Mouse (Mus musculus): Measurements from ENCODE around the gene Zfp536. TPM values are rescaled to one million over a fixed set of nuclear protein-coding genes. Genes with fewer than 3 reads are reported as not detected.
A peak's percentile ranks its signal among the peaks of the same experiment; 100 is the strongest.

Gene Zfp536
- polyA plus RNA-seq, 1 experiment = 8.7 TPM

DNA sequence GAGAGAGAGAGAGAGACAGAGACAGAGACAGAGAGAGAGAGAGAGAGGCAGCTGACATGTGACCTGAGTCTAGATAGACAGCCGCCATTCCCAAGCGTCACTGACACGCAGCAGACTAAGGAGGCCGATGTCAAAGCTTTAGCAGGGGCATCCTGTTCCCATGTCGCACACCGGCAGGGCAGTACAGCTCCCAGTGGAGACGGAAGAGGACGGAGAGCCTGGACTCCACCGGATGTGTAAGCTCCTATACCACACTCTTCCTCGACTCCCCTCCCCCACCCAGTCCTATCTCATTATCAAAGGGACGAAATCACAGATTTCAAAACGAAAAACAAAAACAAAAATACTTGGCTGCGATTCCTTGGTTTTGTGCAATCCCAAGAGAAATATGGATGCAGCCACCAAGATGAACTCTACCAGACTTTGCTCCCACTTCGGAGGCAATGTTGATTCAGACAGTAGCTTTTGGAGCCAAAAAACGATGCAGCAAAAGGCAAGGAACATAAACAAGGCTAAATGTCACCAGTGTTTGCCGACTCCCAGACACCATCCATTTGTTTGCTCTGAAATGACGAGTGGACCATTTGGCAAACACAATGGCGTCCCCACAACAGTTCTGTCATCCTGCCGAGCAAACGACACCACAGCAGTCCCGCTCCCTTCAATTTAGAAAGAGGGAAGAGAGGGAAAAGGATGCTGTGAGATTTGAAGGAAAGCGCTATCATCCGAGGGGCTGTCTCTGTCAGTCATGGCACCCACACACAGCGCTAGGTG, 299.9 kb downstream of the Zfp536 start:
- no peak for DNase-seq (ENCODE audit: low spot score)

DNA sequence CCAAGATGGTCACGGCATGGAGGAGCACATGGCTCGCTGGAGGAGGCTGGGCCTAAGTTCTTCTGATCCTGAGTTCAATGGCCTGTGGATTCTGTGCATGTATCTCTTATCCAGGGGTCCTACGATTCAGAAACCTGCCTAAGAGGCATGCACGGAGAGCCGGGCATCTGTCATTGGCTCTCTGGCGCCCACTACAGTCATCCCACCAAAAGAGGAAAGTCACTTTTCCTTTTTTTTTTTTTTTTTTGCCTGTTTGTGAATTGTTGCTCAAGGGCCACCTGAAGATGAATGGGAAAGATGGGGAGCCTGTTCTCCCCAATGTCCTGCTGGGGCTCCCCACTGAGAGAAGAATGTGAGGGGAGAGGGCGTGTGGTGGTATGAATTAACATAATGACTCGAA, 301.7 kb downstream of the Zfp536 start:
- DNase-seq (ENCODE audit: low spot score) = no peak

DNA sequence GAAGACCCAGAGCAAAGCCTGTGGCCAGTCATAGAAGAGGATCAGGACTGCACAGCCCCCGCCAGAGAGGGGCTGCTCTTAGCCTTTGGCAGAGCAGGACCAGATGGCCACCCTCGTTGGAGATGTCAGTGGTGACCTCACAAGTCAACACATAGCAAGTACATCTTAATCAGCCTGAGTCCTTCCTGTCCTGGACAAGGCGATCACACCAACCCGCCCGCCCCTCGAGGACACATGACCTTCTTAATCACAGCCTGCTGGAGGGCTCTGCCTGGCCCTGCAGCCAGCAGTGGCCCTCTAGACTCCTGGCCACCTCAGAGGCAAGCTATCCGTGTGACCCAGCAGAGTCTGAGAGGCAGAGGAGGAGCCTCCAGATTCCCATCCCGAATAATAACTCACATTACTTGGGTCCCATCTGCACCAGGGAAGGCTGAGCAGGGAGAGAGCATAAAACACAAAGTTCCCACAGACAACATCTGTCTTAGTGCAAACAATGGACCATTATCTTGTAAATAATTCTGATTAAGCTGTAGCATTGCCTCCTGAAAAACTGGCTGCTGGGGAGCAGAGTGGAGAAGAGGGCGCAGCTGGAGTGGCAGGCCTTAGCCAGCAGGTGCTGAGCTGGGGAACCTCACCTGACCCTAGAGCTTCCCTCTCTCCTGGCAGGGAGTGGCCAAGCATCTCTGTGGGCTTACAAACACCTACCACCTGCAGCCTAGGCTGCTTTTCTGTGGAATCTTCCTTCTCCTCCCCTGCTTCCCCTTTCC, 306.8 kb downstream of the Zfp536 start:
- DNase-seq (ENCODE audit: low spot score) = no peak

DNA sequence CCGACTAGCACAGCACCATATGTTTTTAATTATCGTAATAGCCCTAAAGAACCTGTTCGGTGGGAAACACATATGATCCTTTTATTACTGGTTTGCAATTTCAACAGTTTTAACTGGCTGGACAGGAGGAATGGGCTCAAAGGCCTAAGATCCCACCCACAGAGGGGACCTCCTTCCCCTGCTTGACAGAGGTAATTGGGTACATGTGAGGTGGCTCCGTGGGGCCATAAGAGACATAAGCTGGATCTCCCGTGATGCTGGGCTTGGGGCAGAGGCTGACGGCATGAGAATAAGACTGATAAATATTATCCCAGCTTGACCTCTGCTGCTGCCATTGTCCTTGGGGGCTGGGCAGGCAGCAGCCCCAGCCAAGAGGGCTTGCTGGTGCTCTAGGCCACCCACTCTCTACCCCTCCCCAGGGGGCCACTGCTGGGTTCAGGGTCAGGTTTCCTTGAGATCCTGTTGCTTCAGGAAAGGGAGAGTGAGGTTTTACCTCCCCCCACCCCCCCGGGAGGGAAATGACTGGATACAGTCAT, 309.2 kb downstream of the Zfp536 start:
- DNase-seq (ENCODE audit: low spot score) = no peak

DNA sequence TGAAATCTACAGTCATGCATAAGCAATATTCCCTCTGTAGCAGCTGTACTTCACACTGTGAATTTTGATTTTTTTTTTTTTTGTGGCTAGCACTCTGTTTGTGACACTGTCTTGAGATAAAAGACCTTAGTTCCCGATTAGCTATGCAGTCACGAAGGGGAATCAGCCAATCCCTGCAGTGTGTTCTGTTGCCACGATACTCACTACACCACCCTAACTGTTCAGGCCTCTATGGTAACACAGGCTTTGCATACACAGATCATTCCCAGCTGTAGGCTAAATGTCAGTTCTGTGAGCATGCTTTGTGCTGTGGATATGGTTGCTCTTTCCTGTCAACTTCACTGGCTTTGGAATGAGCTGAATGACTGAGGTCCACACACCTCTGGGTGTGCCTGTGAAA, 325.9 kb downstream of the Zfp536 start:
- no peak for DNase-seq (ENCODE audit: low spot score)

DNA sequence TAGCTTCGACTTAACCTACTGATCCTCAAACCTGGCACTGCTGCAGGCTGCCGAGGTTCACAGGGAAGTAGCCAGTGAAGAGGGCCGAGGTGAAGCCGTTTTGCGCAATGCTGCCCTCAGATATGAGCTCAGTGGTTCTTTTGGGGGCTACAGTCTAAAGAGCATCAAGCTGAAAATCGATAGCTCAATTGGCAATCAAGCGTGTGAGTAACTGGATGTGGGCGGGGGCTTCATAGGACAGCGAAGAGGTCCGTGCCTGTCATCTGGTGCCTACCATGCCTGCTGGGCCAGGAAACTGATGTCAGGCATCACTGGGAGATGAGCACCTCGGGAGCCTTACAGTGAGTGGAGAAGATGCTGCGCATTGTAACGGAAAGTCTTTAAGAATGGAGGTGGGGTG, 333.5 kb downstream of the Zfp536 start:
- DNase-seq (ENCODE audit: low spot score) = peak; percentile 10

DNA sequence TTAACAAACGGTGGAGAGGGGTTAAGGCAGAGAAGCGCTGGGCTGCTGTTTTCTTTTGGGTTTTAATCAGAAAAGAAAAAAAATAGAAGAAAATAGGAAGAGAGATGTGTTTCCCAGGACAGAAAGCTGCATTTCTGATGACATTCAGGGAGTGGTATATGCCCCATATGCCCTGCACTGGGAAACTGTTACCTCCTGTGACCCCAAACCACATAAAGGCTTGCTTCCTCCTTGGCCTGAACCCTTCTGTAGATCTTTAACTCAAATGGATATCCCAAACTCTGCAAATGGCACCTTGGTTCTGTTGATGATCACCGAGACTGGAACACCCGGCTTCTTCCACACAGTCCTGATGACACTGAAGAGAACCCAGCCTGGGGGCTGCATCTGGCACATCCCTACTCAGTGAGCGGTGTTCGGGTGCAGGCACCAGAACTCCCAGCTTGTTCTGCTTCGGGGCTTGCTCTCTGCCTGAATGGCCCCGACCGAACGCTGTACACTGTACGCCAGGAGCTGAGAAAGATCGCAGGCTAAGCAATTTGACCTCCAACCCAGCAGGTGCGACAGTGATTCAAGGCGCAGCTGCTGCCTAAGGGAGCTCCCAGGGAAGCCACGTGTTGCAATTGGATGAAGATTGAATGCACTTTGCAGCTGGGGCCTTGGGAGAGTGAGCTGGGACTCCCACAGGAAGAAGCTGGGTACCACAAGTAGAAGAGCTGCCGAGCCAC, 334.2 kb downstream of the Zfp536 start:
- DNase-seq (ENCODE audit: low spot score) = peak; percentile 13

DNA sequence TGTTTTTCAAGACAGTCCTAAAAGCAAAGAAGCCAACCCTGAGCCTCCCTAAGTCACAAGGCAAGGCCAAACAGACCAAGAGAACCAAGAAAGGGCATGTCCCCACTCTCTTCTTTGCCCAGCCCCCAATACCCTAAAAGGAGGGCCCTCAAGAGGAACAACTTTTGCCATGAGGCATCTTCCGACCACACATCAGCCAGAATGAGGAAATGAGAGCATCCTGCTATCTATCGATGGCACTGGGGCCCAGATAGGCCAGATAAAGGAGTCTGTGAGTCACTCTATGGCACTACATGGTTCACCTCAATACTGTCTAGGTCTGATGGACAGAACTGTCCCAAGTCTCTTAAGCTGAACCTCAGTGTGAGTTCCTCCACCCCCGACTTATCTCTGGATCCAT, 335.6 kb downstream of the Zfp536 start:
- peak; percentile 13 for DNase-seq (ENCODE audit: low spot score)

DNA sequence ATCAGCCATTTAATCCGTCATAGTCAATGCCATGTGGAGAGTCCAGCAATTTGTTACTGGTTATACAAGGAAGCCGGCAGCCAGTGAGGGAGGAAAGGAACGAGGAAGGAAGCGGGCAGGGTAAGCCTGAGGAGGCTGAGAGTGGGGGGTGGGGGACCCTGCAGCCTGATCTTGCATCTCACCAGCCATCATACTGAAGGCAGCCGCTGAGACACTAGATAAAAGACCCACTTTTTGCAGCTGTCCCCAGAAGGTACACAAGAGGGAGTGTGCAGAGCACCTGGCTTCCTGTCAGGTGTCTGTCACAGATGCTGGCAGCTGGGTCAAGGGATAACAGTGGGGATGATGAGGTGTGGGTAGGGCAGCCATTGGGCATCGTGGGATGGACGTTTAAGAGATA, 340.3 kb downstream of the Zfp536 start:
- DNase-seq (ENCODE audit: low spot score) = no peak

DNA sequence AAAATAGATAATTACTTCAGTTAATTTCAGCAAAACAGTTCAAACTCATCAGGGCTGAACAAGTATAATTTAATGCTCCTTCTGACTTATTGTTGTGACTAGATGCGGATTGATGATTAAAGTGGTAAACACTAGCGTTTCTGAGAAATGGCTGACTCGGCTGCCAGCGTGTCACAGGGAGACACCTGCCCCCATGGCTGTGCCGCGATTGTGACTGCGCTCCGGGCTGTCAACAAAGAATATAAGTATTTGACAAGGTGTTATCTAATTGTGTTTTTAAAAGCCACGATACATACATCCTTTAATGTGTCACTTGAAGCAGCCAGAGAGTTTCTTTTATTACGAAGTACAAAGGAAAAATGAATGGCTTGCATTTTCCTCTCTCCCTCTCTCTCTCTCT, 342.0 kb downstream of the Zfp536 start:
- DNase-seq (ENCODE audit: low spot score) = no peak

DNA sequence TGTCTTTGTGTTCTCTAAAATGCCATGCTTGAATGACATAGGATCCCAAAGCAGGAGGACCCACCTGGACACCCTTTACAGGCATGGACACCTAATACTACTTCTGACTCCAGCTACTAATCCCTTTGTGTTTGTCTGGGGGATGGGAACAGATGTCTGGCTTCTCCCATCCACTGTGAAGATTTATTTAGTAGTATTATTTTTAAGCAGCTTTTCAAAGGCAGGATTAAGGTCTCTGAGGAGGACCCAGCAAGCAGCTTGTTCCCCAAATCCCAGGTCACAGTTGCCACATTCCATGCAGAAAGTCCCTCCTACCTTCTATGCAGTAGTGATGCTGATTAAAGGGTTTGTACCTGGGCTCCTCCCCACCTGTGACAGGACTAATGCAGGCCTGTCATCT, 347.4 kb downstream of the Zfp536 start:
- no peak for DNase-seq (ENCODE audit: low spot score)

DNA sequence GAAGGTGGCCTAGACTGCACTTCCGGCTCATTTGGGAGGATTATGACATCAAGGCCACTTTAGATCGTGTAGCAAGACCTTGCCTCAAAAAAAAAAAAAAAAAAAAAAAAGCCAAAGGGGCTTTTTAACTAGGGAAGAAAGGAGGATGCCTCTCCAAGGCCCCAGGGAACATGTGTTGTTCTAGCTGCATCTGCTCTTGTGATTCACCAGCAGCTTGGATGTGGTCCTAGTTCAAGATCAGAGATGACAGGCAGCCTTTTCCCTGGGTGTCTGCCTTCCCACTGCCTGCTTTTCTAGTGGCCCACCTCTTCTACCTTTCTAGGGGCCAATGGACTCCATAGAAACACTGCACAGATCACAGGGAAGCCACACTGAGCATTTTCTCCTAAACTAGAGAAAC, 350.5 kb downstream of the Zfp536 start:
- DNase-seq (ENCODE audit: low spot score) = no peak

Other genes starting within 250 kb of the Zfp536 start
- gene Uri1, start 249.9 kb upstream of the Zfp536 start, polyA plus RNA-seq (2012; rRNA removed) = 32.2 and 36.3 TPM in 2 replicates

All from urinary bladder, adult 2 months (tissue).